Mouse (Mus musculus) forebrain, embryonic 16.5 days (tissue): Measurements from ENCODE around the gene Apol9a. TPM values are rescaled to one million over a fixed set of nuclear protein-coding genes. Genes with fewer than 3 reads are reported as not detected.

ENCODE experiments used
- ATAC-seq: fragments of 200-750 bp; cut with Nextera tagmentation; 2 replicates; pipeline ENCODE4 v1.8.0; 2017; ENCODE audit warnings: mild to moderate bottlenecking, moderate library complexity
- H3K27ac ChIP-seq: fragments of 300-500 bp; sonication (generic); 2 replicates; pipeline ENCODE4 v1.5.1; 2014; ENCODE audit warnings: low read length, control low read depth
- H3K27me3 ChIP-seq: fragments of 300-500 bp; sonication (generic); replicated peaks from 2 replicates; pipeline ENCODE4 v1.6.1; 2014; ENCODE audit warnings: low read length; ENCODE audit not compliant: control insufficient read depth, insufficient read depth
- H3K36me3 ChIP-seq: fragments of 300-500 bp; sonication (generic); 2 replicates; pipeline ENCODE4 v1.6.1; 2014; ENCODE audit not compliant: control insufficient read depth, insufficient read depth
- H3K4me1 ChIP-seq: fragments of 300-500 bp; sonication (generic); replicated peaks from 2 replicates; pipeline ENCODE4 v1.6.1; 2014; ENCODE audit warnings: low read length; ENCODE audit not compliant: control insufficient read depth, insufficient read depth
- H3K4me2 ChIP-seq: fragments of 300-500 bp; sonication (generic); 2 replicates; pipeline ENCODE4 v1.6.1; 2014; ENCODE audit warnings: mild to moderate bottlenecking, low read length, control low read depth
- H3K4me3 ChIP-seq: fragments of 300-500 bp; sonication (generic); replicated peaks from 2 replicates; pipeline ENCODE4 v1.5.1; 2014; ENCODE audit warnings: mild to moderate bottlenecking, low read length, control low read depth
- H3K9ac ChIP-seq: fragments of 300-500 bp; sonication (generic); replicated peaks from 2 replicates; pipeline ENCODE4 v1.6.1; 2014; ENCODE audit warnings: low read depth, low read length, control low read depth
- H3K9me3 ChIP-seq: fragments of 300-500 bp; sonication (generic); 2 replicates; pipeline ENCODE4 v1.6.1; 2016; ENCODE audit warnings: low read length; ENCODE audit not compliant: control insufficient read depth
- WGBS: fragments of 180-500 bp; shearing (Covaris S2); extraction: QIAGEN DNeasy Blood & Tissue Kit; methylation state at CpG from one replicate; pipeline ENCODE4 v1.1.7; 2014; 5-methylcytosine and 5-hydroxymethylcytosine counted together
- polyA plus RNA-seq: library from polyadenylated mRNA; unstranded; fragments of >200 nt; fragmentation: Nextera tagmentation; extraction: Ambion mirVana; gene quantifications from 2 replicates; pipeline ENCODE4 v1.2.1, GENCODE M21; 2015

Gene Apol9a
- polyA plus RNA-seq, 1 experiment from 2014 or later, result 0.09 TPM

DNA sequence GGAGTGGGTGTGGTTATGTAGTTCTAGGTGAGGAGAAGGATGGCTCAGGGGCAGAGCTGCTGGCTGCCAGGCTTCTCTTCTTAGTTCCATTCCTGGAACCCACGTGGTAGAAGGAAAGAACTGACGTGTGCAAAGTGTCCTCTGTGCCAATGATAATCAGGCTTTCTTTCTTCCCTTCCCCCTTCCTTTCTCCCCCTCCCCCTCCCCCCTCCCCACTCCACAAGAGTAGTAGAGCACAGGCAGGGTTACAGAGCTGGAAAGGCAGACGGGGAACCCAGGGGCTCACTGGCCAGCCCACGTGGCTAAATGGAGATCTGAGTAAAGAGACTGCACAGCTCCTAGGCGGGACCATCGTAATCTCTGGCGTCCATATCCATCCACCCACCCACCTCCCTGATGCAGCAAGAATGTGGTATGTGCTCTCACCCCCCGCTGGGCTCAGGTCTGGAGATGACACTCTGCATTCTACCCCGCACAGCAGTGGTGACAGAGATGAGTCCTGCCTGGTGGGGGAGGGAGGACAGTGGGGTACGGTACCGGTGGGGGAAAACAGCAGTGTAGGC is 54.6 kb downstream of the Apol9a start:
- Histone ChIP-seq H3K9me3 (no peaks in the 10 kb centered on the region), H3K4me1 (peaks cover 34% of the 10 kb centered on the region), H3K9ac (peak overlapping the region; percentile 35; the same call in 1 of the 2 replicates), H3K27me3 (no peaks in the 10 kb centered on the region), H3K36me3 (no peaks in the 10 kb centered on the region), H3K4me2 (peak overlapping the region; percentile 40), H3K4me3 (no peak overlapping the region), H3K27ac (peak overlapping the region; percentile 14; the same call in 1 of the 2 replicates)
- ATAC-seq, result peak; percentile 44
- 14% methylated on average over 11 of the region's 11 CpGs for WGBS

DNA sequence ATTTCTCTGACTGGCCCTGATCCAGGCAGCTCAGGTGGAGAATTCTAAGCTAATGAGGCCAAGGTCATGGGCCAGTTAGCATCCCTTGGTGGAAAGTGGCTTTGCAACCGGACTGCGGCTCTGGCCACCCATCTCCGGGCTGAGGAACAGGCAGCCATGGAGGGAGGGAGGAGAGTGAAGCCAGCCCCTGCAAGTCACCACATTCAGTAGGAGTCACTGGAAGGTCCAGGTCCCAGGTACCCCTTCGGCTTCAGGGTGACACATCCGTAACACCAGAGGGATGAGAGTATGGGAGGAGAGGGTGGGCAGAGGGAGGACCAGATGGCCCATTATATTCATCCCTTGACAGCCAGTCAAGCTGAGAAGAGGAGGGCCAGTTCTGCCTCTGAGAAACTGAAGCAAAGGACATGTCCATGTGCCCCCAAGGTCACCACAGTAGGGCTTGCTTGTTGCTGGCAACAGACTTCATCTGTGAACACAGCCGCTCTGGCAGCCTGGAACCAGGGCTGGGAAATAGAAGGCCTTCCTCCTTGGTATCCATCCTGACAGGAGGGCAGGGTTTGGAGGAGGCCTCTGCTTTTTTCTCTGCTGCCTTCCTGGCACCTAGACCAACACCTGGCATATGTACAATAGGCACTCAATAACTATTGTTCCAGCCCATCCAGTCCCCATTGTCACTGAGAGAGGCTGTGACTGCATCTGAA is 55.9 kb downstream of the Apol9a start:
- Histone ChIP-seq H3K36me3 (no peaks in the 10 kb centered on the region), H3K9me3 (no peaks in the 10 kb centered on the region), H3K9ac (peak overlapping the region; percentile 26; the same call in 1 of the 2 replicates), H3K27me3 (no peaks in the 10 kb centered on the region), H3K4me1 (peaks cover 34% of the 10 kb centered on the region), H3K4me2 (no peak overlapping the region), H3K27ac (peak overlapping the region; percentile 29), H3K4me3 (no peak overlapping the region)
- 55% methylated on average over 6 of the region's 6 CpGs for WGBS
- ATAC-seq, result no peak

DNA sequence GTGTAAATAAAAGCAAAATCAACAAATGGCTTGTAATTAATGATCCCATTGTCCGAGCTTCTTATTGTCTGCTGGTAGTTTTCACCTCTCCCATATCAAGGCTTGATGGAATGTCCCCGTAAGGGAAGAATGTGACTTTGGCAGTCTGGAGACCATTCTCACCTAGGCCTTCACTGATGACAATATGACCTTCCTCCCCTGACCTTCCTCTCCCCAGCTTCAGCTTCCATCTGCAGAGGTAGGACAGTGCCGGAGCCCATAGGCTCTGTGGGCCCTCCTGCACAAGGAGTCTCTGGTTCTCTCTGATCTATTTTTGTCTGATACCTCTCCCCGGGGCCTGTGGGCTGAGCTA is 56.5 kb downstream of the Apol9a start:
- Histone ChIP-seq H3K9ac (no peak overlapping the region), H3K27me3 (no peaks in the 10 kb centered on the region), H3K9me3 (no peaks in the 10 kb centered on the region), H3K4me2 (no peak overlapping the region), H3K4me3 (no peak overlapping the region), H3K27ac (no peak overlapping the region), H3K36me3 (no peaks in the 10 kb centered on the region), H3K4me1 (peaks cover 34% of the 10 kb centered on the region)
- no peak for ATAC-seq
- 58% methylated on average over 4 of the region's 4 CpGs for WGBS

Other genes starting within 250 kb of the Apol9a start
- gene Rbfox2, start 104.1 kb downstream of the Apol9a start, polyA plus RNA-seq, result 212 and 226 TPM in 2 replicates
- not detected in 2 replicates for gene Apol7a, start 12.0 kb downstream of the Apol9a start, polyA plus RNA-seq
- gene Apol7b, start 36.4 kb upstream of the Apol9a start, polyA plus RNA-seq, result not detected in 2 replicates
- not detected in 2 replicates for gene Apol10a, start 65.9 kb upstream of the Apol9a start, polyA plus RNA-seq
- gene Apol11a, start 97.1 kb upstream of the Apol9a start, polyA plus RNA-seq, result not detected in 2 replicates
- not detected in 2 replicates for gene Apol7c, start 122.2 kb upstream of the Apol9a start, polyA plus RNA-seq
- gene 1700025B11Rik, start 150.8 kb upstream of the Apol9a start, polyA plus RNA-seq, result not detected in 2 replicates
- gene Apol10b, start 185.0 kb upstream of the Apol9a start, polyA plus RNA-seq, result not detected in 2 replicates
- gene Gm36245, start 188.1 kb upstream of the Apol9a start, polyA plus RNA-seq, result not detected in 2 replicates
- gene Apol11b, start 232.2 kb upstream of the Apol9a start, polyA plus RNA-seq, result not detected in 2 replicates